Mouse (Mus musculus) T-cell, adult 2 months (primary cell): ENCODE data around the gene Rwdd3.

Experiments used
- DNase-seq: peaks from one replicate; pipeline ENCODE4 v3.0.0; 2022; ENCODE audit warnings: low spot score

Rwdd3 gene

DNA sequence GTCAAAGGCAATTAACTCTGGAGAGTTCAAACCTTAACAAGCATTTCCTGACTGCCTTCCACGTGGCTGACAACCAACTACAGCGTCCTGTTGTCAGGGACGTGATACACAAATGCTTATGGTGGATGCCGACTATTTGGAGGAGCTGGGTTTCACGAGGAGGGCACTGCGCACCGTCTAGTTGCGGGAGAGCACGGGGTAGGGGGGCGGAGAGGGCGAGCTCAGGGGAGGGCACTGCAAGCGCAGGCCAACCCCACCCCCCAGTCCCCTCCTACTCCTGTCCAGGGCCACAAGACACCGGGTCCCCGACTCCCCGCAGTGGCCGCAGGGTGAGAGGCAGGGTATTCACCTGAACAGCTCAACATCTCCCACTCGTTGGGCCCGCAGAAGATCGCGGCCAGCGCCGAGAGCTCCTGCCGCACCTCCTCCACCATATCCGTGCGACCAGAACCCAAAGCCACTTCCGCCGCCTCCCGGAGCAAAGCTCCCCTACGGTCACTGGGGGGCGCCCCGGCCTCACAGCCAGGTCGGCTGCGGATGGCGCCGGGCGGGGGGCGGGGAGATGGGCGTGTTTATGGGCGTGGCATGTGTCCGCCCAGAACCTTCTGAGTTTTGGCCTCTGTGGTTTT lies at the start of gene Rwdd3:
Rwdd3 (minus strand) TSS at position 453 of the 629 bp plus-strand sequence.
- DNase-seq, result peak; percentile 92

DNA sequence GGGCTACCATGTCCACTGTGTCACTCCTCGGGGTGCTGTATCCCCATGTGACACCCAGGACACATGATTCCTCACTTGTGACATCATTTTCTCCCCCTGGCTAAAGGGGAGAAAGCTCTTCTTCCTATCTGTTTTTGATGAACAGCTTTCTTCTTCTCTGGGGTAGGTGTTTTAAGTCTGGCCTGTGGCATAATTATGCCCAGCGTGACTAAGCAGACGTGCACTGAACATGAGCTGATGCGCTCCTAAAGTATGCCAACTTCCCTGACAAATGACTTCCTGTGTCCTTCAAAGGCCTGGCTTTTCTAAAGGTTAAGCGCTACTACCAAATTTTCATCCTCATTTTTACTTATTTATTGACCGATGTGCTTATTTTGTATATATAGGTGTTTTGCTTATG lies 45.5 kb upstream of the Rwdd3 start:
- DNase-seq, result no peak

DNA sequence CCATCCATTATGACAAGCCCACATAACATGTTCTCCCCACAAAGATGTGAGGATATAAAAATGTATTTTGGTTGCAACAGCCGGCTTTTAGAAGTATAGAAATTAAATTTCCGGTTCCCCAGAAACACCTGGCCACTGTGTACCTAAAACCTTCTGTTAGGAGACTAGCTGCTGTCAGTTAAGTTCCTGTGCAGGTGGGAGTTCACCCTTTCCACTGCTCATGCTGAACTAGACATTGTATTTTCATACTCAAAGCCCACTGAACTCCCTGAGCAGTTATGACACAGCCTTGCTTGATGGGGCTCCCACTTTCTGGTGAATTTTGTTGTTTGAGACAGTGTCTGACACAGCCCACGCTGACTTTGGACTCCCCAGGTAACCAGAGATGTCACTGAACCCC lies 42.0 kb upstream of the Rwdd3 start:
- no peak for DNase-seq

DNA sequence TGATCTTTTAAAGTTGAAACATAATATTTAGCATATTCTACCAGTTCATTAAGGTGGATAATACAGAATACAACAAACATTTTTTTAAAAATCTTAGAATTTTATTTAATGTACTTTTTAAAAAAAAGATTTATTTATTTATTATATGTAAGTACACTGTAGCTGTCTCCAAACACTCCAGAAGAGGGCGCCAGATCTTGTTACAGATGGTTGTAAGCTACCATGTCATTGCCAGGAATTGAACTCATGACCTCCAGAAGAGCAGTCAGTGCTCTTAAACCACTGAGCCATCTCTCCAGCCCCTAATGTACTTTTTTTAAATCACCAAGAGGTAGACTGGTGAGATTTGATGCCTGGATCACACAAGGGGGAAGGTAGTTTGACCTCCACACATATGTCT lies 40.7 kb upstream of the Rwdd3 start:
- no peak for DNase-seq

DNA sequence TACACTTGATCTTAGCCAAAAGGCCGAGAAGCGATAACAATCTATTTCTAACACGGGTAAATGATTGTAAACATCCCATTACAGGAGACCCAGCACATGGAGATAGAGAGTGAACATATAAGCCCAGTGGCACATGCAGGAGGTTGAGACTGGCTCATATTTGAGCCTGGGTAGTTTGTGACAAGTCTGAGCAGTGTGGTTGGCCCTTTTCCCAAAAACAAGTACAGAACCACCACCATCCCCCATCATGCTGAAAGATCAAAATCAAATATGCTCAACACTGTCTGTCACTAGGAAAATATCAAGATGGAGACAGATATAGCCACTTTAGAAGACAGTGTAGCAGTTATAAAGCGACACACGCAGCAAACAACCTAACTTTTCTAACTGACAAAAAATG lies 37.5 kb upstream of the Rwdd3 start:
- no peak for DNase-seq

DNA sequence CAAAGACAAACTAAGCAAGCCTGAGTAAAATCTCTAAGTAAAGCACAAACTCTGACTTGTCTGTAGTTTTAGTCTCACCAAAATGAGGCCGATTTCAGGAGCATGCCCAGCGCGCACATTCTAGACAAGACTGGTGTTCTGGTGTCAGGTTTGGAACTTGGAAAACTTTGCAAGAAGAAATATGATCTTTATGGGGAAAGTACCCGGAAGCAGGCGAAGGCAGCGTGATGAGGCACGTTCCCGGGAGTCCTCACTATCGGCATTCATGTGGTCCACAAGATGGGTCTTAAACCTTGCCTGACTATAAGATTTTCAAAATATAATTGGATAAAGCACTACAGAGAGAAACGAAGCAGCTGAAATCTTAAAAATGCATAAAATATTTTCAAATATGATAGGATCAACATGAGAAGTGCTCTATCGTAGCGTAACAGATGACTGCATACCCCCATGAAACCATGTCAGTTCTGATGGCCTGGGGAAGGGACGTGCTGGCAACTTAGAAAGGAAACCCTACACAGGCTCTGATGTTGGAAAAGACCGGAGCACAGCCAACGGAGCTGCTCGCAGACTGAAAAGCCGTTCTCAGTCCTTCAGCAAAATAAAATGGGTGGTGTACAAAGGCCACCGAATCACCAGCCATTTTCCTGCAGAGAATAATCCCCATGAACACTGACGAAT lies 34.8 kb upstream of the Rwdd3 start:
- no peak for DNase-seq

DNA sequence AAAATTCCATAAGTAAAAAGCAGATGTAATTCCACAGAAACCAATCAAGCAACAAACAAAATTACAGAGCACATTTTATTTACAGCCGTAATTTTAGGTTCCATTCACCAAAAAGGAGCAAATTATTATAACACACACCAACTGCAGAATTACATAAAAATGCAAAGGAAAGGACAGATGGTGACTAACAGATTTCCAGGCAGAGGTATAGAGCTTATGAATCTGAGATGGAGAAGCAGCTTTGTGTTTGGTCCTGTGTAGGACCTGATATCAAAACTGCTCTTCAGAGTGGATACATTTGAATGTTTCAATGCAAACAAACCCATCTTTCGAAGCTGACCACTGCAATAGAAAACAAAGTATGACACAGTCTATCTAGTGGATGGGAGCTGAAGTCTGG lies 31.1 kb upstream of the Rwdd3 start:
- no peak for DNase-seq

DNA sequence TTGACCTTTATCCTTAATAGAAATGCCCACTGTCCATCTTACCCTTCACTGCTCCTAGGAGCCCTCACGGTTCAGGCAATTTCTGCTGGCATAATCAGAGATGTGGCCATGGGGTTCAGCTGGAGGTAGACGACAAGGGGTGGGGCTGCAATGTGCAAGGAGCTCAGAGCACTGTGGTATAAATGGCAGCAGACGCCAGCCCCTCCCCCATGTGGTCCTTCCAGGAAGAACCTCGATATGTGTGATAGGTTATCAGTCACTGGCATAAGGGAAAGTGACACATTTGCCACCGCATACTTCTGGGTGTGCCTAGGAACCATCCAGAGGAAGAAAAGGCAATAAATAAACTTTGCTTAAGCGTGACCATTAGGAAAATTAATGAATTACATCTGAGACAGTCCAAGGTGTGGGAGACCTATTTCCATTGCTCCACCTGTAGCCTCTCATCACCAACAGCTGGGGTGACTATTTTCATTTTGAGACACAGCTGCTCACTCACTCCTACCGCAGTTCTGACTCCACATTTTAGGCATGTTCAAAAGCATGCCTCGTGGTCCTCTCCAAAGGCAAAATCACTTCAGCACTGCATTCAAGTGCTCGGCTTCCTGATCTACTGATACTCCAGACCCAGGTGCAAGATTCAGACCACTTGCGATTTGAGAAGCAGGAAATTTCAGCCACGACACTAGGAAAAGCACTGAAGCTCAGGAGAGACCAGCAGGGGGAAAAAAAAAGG lies 29.7 kb upstream of the Rwdd3 start:
- no peak for DNase-seq

DNA sequence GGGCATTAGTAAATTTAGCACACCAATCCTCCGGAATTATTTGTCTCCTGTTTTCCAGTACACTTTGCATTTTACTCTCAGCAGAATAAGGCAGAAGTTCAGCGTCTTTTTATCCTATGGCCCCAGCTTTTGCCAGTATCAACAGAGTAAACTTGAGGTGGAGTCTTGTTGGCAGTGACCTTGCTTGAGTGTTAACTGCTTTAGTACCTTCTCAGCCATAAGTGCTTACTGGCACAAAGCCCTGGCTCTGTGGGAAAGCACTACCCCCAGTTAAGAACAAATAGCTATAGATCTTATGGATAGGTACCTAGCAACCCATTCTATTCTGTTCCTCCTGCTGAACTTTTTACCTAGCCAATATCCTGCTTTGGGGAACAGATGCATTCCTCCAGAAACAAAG lies 17.7 kb upstream of the Rwdd3 start:
- DNase-seq, result no peak

DNA sequence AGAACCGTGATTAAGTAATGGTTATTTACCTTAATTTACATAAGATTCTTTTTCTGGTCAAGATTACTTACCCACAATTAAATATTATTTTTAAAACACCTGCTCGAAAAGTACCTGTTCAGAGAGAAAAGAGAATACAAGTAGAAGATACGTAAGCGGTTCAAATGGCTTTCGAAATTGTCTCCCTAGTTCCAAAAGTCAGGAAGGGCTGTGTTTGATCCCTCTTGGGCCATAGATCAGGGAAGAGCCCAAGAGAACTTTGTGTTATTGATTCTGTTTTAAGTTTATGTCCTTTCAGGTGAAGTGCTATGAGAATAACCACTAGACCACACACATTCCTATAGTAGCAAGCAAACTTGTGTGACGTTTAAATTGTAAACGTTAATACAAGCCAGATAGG lies 16.0 kb upstream of the Rwdd3 start:
- DNase-seq, result no peak

DNA sequence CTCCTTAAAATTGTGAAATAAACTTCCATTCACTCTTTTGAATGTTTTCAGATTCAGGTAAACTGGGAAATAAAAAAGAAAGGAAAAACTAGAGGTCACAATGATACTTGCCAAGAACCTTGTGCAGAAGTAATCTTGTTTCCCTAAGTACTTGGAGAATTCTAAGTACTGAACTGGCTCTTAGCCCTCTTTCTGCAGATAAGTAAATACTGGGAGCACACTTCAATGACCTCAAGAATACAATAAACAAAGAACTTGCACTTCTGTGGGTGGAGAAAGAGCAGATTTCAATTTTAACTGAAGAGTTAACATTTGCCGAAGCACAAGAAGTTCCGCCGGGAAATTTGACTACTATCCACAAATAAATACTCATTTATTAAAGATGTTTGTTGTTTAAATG lies 15.4 kb upstream of the Rwdd3 start:
- no peak for DNase-seq

DNA sequence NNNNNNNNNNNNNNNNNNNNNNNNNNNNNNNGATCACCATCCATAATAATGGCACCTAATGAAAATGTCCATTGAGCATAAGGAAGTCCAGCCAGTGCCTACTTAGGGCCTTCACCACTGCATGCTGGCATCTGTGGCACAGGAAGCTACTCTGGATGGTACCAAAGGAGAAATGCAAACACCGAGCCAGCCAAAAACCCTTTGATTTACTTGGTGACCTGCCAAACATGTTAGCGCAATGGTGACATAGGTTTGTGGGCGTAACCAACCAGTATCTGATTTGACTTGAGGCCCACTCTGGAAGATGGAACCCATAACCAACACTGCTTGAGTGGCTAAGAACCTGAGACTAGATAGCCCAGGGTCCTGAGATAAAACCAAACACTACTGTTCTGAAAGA lies 13.7 kb upstream of the Rwdd3 start:
- DNase-seq, result no peak

DNA sequence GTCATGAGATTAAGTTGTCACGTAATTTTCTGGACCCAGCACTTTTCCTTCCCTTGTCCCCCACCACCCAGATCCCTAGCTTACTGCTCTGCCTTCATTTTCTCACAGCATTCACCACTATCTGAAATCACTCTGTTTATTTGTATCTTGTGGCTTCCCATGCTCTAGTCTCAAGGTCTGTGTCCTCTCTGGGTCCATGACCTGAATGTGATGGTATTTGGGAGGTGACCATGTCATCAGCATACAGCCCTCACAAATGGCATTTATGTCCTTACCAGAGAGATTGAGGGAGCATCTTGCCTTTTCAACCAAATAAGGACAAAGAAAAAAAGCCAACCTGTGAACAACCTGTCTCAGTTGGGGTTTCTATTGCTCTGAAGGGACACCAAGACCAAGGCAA lies 4.5 kb upstream of the Rwdd3 start:
- no peak for DNase-seq

DNA sequence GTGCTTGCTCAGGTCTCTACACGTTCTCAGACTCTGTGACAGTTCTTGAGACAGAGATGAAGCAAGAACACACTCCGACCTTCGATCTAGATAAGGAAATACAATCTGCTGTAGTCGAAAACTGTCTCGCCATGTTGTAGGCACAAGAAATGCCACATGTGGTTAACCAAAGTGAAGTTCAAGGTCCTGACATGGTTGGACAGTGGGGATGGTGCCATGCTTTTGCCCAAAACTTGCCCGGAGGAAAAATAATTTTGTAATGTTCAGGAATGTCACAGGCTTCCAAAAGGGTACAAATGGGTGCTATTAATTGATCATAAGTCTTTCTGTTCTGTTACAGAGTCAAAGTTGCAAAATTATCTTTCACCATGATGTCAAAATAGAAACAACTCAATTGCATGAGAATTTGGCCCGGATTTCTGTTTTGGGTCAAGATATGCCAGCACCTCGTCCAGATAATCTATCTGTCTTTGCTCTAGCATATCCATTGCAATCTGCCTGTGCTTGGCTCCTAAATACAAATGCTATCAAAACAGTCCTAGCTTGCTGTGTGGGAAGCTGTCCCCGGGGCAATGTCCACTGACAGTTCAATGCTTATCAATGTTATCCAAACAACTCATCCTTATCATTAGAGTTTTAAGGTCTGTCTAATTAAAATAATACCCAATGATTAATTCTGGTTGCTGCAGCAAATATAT lies 2.9 kb upstream of the Rwdd3 start:
- no peak for DNase-seq

DNA sequence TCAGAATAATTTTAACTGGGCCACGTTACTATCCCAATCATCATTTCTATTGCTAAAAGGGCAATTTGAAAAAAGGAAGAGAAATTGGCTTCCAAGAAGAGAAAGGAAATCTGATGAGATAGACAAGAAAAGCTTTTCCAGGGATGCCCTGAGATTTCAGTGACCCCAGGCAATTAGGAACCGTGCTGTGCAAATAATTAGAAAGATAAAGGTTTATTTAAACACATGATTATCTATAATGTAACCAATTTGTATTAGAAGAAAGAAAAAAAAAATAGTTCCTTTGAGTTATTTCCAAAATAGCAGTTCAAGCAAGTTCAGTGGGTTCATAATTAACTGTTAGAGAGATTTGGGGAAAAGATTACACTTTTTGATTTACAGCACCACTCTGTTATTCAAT lies 1.2 kb upstream of the Rwdd3 start:
- DNase-seq, result no peak

DNA sequence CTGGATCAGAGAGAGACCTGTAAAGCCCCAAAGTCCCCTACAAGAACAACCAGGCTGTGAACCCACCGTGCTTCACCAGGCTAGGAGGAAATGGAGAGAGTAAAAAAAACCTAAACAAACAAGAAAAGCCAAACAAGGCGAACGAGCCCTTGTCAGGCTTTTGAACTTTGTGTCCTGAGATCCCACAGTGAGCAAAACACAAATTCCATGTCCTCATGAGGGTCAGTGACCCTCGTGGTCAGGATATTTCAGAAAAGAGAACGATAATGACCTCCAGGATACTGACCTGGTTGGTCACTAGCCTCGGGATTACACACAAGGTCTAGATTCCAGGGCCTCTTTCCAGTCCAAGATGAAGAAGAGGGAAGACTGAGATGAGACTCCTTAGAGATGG lies 374 bp upstream of the Rwdd3 start:
- DNase-seq, result no peak

DNA sequence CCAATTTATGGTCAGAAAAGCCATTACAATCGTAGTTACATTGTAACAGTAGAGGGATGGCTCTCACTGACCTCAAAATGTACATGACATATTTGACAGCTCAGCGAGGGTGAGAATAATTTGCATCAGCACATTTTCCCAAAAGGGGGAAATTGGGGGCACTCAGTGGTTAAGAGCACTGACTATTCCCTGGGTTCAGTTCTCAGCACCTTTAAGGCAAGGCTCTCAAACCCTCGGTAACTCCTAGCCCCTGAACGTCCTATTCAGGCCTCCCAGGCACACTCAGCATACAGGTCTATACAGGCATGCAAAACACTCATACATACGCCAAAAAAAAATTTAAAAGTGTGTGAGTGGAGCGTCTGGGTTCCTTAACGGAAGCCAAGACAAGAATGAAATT lies 864 bp downstream of the Rwdd3 start:
- no peak for DNase-seq

DNA sequence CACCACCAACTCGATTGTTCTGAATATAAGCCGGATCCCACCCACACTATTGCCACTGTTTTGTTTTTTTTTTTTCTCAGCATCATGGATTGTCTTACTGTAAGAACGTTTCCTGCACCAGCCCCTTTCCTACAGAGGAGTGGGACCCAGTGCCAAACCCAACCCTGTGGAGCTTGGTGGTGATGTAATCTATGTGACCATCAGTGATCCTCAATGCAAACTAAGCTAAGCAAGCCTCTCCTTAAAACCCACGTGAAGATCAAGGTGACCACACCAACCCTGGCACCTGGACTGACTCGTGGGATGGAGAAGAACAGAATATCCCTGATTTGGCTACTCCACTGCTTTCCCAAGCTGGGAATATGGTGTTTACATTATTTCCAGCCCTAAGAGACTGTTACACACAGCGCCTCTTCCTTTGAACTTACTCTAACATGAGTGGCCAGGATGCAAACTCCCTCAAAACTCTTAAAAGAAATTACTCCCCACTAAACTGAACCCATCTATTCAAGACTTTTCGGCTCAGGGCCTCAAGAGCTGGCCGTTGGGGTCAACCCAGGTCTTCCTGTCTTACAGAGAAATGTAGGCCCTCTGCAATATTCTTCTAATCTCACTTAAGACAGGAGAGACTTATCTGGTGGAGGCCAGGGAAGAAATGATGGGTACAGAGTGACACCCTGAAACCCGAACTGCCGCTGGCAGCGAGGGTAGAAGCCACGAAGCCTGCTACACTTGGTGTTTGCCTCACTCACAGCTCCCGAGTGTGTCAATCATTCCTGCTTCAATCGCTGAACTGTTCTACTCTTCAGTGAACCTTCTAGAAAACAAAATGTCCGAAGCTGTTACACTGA lies 2.2 kb downstream of the Rwdd3 start:
- DNase-seq, result no peak

DNA sequence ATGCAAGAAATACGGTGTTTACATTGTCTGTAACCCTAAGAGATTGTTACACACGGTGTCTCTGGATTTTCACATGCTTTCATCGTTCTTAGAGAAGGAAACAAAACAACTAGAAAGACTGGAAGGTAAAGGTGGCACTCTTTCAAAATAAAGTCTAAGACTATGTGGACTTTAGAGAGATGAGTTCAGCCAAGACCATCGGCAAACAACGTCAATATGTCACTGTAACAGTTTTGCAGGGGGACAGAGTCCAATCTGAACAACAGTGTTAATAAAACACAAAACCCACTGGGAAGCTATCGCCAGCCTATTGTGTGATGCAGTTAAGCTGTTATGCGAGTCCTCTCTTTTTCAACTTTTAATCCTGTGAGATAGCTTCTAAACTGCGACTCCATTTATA lies 2.9 kb downstream of the Rwdd3 start:
- DNase-seq, result no peak

DNA sequence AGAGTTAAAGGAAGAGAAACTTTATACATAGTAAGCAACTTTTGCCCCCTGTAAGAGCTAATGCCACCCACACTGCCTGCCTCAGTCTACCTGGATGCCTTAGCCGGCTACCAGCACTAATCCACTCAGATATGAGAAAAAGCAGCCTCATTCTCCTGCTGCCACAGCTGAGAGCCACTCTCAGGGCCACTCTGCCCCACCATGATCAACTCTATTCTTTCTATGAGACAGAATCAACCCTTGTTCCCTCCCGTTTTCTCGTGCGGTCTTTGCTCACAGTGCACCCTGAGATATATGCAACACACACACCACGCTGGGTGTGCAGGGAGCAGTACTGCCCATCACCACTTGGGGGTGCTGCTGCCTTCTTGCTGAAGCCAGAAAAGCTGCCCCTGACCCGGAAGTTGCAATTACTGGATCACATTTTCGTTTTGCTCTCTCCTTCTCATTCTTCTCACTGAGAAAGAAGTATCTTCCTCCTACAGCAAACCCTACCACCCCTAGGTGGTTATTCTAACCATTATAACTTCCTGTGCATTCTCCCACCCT lies 8.2 kb downstream of the Rwdd3 start:
- peak; percentile 78 for DNase-seq

DNA sequence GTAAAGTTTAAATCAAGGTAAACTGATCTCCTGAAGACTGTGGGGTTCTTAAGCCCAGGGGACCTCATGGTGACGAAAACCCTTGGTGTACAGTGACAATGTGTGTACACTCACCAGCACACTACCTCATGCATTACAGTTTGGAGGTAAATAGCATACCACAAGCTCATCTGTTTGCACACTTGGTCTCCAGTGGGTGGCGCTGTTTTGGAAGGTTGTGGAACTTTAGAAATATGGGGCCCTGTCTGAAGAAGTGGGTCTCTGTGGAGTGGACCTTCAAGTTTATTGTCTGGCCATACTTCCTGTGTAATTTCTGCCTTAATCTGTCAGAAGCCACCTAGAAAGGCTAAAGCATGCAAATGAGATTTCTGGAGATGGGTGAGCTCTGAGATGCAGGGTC lies 9.8 kb downstream of the Rwdd3 start:
- no peak for DNase-seq

DNA sequence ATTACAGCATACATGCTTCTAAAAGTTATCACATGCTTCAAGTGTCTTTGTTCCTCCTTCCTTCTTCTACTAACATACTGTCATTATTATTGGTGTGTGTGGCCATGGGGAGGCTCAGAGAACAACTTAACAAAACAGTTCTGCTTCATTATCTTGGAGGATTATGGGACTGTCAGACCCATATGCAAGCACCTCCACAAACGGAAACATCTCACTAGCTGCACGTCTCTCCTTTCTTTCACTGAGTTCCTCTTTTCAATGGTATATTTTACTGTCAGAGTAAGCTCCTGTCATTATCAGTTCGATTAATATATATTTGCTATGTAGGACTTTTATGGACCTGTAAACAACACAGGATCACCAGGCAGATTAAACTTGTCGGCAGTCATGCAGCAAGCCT lies 11.1 kb downstream of the Rwdd3 start:
- DNase-seq, result no peak
